Mouse (Mus musculus): ENCODE data around the gene Yipf3.
A peak's percentile ranks its signal among the peaks of the same experiment; 100 is the strongest.

Yipf3 gene

DNA sequence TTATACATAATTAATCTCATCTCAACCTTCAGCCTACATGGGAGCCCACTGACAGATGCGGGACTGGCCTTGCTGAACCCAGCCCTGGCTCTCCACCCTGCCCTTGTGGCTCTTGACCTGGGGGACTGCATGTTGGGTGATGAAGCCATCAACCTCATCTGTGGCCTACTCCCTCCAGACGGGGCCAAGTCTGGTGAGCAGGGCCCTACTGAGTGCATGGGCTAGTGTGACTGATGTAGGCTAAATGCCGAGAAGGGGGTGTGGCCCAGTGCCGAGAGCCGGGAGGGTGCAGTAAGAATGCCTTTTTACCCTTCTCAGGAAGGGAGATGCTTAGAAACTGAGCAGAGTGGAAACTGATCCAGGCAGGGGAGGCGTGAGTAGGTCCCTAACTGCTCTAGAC lies 7.3 kb downstream of the Yipf3 start:
- no peak for DNase-seq

DNA sequence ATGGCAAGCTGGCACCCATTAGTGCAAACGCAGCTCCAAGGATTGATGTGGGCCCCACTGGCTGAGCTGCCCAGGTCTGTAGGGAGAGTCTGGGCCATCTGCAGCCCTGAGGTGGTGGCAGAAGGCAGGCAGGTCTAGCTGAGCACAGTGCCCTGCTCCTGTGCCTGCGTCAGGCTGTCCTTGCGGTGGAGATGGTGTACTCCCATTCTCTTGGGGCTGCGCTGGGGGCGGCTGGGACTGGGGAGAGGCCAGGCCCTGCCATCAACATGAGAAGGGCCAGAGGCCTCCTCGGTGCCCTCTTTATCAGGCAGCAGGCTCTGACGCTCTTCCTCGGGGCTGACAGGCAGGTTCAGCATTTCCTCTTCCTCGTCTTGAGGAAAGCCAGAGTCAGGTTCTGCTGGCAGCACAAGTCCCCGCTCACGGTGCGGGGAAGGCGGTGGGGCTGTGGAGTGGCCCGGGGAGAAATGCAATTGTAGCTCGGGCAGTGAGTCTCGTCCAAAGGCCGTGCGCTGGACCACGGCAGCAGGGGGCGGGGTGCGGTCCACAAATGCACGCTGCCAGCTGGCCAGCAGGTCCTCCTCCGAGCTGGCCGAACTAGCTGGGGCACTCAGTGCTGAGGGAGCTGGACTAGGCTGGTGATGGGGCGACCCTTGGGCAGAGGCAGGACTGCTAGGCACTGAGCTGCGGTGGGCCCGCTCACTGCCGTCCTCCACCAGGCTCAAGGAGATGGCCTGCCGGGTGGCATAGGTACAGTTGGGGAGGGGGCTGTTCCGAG lies 10.6 kb downstream of the Yipf3 start:
- peak; percentile 42 to 74 for DNase-seq

DNA sequence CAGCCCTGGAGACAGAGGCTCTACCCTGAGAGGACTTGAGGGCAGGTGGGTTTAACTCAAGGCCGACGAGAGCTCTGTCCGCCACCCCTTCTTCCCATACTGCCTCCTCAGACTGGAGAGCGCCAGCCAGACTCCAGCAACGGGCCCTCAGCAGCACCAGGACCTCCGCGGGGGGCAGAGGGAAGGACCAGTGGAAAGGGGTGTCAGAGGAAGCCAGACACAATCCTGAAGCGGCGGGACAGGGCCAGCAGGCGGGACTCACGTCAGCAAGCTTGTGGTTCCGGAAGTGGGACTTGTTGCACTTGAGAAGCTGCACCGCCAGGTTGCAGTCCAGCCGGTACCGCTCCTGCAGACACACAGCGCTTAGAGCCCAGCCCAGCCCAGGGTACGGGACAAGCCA lies 11.8 kb downstream of the Yipf3 start:
- no peak for DNase-seq

DNA sequence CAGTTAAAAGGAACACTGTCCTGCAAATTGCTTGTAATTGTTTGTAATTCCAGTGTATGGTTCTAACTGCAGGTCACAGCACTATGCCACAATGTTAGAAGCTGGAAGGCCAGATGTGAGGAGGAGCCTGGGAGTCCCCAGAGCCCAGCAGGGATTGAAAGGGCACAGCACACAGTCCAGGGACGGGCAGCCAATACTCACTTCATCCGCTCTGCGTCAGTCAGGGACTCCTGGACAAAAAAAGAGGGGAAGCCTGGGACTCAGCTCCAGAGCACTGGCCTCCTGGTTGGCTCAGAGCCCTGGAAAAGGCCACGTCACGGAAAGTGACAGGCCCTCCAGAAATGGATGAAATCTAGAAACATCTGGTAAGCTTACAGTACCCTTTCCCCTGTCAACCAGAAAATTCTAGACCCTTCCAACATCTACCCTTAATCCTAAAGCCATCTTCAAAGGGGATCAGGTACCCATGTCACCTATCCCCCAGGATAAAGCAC lies 14.4 kb downstream of the Yipf3 start:
- no peak for DNase-seq

DNA sequence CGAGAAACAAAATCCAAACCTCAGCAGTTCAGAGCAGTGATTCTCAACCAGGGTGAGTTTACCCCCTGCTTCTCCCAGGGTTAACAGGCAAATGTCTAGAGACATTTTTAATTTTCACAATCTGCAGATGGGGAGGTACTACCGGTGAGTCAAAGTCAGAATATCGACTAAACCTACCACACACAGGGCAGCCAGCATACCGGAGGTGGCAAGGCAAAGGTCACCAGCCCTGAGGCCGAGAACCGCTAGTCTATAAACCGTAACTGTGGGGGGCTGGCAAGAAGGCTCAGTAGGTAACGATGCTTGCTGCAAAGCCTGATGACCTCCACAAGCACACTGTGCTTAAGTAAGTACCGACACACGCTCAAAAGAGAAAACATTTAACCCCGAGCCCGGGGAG lies 17.6 kb downstream of the Yipf3 start:
- DNase-seq = no peak

DNA sequence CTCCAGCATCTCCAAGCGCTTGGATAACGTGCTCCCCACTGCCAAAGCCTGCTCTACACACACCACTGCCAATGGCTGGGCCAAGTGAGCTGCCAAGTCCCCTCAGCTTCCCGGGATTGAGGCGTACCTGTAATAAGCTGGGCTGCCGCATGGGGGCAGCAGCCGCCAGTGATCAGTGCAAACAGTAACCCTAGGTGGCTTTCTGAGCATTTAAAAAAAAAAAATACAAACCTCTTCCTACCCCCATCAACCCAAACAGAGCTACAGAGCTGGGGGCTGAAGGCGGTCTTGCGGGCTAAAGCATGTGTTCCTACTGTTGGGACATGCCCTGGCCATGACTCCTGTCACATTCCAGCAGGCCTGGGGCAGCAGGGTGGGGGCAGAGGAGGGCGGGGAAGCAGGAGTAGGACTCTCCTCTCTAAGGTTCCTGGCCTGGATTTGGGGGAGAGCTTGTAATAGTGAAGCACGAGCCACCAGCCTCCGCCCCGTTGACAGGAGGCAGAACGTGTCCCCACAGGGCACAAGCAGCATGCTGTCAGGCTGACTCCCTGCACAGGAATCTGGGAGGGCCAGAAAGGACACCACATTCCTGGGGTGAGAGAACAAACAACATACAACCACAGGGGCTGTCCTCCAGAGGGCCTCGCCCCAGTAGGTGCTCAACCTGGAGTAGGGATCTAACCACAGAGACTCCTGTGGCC lies 18.2 kb downstream of the Yipf3 start:
- DNase-seq = peak; percentile 69 to 89

DNA sequence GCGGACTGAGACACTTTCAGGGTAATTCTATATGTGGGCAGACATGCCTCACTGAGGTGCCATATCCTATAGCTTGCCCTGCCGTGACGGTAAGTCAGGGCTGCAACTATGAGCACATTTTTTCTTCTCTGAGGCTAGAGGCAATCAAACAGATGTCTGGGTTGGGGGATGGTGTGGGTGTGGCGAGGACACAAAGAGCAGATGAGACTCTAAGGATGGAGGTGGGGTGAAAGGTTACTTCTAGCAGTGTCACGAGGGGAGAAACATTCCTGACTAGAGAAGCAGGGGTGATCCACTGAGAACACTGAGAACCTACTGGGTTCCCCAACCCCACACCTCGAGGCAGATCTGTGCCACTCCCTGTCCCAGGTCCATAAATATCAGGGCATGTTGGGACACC lies 19.1 kb downstream of the Yipf3 start:
- DNase-seq = no peak

DNA sequence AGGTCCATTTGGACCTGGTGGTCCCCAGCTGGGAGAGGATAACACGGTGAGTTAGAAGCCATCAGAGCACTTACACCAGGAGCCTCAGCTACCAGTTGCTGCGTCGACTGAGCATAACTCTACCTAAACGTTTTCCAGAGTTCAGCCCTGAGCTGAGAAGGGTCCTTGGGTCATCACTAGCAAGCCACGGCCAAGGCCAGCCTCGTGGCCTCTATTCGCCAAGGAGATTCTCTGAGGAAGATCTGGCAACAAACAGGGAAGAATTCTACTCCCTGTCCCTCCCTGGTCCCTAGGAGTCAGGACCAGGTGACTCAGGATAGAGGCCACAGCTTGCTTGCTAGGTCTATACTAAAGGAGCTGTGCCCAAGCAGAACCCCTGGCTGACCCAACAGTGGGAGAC lies 19.6 kb downstream of the Yipf3 start:
- no peak for DNase-seq

DNA sequence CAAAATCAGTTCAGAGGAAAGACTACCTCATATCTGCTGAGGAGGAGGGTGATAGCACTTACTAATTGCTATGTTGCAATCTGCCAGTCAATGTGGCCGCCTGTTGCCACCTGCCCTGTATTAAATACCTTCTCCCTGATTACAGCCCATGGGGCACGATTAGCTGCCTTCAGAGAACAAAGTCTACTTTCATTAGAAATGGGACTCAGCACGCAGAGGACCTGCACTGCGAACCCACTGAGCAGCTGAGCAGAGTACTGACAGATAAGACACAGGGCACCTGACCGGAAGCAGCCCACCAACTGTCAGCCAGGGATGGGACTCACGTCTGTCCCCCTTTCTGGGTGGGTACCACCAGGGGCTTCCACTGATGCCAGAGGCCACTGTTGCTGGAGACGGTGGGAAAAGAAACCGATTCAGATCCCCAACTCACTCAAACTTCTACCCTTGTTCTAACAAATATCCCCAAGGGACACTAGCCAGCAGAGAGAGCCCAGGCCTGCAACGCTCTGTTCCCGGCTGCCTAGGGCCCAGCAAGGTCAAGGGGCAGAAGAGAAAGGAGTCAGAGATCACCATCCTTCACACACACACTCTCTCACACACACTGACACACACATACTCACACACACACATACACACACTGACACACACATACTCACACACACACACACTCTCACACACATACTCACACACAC lies 20.3 kb downstream of the Yipf3 start:
- DNase-seq = no peak

DNA sequence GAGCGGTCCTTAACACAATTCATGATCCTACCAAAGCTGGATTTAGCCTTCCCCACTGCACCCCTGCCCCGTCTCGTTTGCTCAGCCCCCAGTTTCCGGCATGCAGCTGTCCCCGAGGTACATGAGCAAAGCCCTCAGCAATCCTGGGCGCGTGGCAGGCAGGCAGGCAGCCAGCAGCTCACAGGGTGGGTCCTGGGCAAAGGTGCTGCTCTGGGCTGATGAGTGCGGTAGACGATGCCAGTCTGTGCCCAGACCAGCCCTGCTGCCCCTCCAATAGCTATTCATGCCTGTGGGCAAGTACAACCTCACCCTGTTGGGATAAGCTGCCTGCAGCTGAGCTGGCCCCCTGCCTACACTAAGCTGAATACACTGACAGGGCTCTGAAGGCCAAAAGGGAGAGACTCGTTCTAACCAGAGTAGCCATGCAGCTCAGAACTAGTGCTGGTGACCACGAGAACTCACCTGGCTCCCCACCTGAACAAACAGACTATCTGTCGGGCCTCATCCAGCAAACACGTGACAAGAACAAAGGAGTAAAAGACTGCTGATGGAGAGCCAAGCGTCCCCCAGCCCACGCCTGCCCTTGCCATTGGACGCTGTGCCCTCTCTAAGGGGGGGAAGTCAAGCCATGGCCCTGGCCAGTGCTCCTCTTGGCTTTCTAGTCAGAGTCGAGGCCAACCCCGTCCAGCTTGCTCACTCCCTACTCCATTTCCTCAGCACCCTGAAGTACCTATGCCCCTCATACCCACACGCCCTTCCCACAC lies 22.1 kb downstream of the Yipf3 start:
- peak; percentile 71 to 81 for DNase-seq

- no peak for DNase-seq
Measured at GRCm38 (mm10) chr17:46272058-46272457, 24.2 kb downstream of the Yipf3 start.

- peak; percentile 70 to 76 for DNase-seq
Measured at GRCm38 (mm10) chr17:46272675-46273074, 24.8 kb downstream of the Yipf3 start.

- DNase-seq = no peak
Measured at GRCm38 (mm10) chr17:46273803-46274236, 25.9 kb downstream of the Yipf3 start.

DNA sequence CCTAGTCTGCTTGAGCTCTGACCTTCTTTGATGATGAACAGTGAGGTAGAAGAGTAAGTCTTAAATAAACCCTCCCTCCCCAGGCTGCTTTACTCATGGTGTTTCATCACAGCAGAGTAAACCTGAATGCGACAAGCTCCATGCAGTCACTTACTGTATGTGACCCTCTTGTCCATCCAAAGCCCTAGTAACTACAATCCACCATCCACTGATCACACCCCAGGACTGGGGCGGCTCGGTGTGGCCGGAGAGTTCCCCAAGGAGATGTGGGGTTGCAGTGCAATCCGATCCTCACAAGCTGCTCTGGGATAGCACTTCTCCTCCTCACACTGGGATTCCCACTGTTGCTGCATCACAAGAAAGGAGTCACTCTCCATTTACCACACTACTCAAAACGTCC lies 26.6 kb downstream of the Yipf3 start:
- DNase-seq = no peak

GRCm38 (mm10) chr17:46275034-46275433 lies 27.2 kb downstream of the Yipf3 start:
- no peak for DNase-seq

- DNase-seq = no peak
Measured at GRCm38 (mm10) chr17:46275506-46275905, 27.6 kb downstream of the Yipf3 start.

DNA sequence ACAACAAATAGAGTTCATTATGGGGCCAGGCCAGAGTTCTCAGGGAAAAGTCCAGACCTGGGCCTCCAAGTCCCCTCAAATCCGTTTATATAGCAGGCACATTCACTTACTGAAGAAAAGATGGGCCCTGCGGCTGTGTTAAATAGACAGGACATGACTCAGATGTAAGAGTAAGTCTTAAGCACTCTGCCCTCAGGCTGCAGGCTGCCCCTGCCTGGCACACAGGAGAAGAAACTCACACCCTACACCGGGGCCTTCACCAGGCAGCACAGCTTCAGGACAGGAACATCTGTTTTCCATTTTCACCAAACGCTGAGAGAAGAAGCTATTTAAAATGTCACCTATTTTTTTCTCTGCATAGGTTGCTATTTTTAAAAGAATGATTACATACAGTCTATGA lies 29.7 kb downstream of the Yipf3 start:
- no peak for DNase-seq

- no peak for DNase-seq
Measured at GRCm38 (mm10) chr17:46278011-46278765, 30.3 kb downstream of the Yipf3 start.

GRCm38 (mm10) chr17:46282483-46283123 lies 34.7 kb downstream of the Yipf3 start, which contains the start of gene Tjap1:
Gene Tjap1, minus strand, starts transcription at chr17:46283026.
- peak; percentile 89 to 95 for DNase-seq

- DNase-seq = peak; percentile 41 to 46
Measured at GRCm38 (mm10) chr17:46283140-46283539, 35.3 kb downstream of the Yipf3 start.

DNA sequence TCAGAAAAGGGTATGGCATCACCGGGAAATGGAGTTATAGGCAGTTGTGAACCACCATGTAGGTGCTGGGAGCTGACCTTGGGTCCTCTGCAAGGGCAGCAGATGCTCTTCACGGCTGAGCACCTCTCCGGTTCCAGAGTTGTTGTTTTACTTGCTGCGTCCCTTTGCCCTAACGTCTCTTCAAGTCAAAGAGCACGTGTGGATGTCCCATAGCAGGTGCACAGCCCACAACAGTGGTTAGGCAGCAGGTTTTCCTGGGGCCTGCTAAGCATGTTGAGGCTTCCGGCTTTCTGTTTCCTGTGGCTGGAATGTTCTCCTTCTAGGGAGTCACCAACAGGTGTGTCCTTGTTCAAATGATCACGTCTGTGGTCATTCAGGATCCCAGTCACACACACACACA lies 36.0 kb downstream of the Yipf3 start:
- DNase-seq = peak; percentile 45 to 60

All from kidney, postnatal 36 days (tissue).